Mouse (Mus musculus) MEL (cell line): ENCODE data around the gene Ern1.

Experiments used
- CTCF ChIP-seq, 3 experiments: IDR thresholded peaks in 2 of 3; conservative IDR thresholded peaks in 1 of 3; 2 replicates each; pipeline ENCODE4 v1.5.1; 2011 to 2012; ENCODE audit warnings: low read length in 3 of 3, low read depth in 2 of 3, mild to moderate bottlenecking in 2 of 3, improper control_type of control experiment in 1 of 3, inconsistent platforms in 1 of 3, mixed read lengths in 1 of 3, moderate library complexity in 1 of 3; ENCODE audit not compliant: control insufficient read depth in 1 of 3, insufficient read depth in 1 of 3, poor library complexity in 1 of 3, severe bottlenecking in 1 of 3
- GATA1 ChIP-seq: IDR thresholded peaks from 2 replicates; pipeline ENCODE4 v1.6.1; 2011; ENCODE audit warnings: low read depth, low read length, improper control_type of control experiment
- NELFE ChIP-seq: IDR thresholded peaks from 2 replicates; pipeline ENCODE4 v1.6.1; 2011; ENCODE audit warnings: low read depth, low read length, improper control_type of control experiment
- POLR2A ChIP-seq, 2 experiments: IDR thresholded peaks; 2 replicates each; pipeline ENCODE4 v1.6.1; 2011 to 2012; ENCODE audit warnings: low read length in 2 of 2, mild to moderate bottlenecking in 2 of 2, control low read depth in 1 of 2, improper control_type of control experiment in 1 of 2, low read depth in 1 of 2, moderate library complexity in 1 of 2; ENCODE audit not compliant: control insufficient read depth in 1 of 2, insufficient read depth in 1 of 2, poor library complexity in 1 of 2
- POLR2AphosphoS2 ChIP-seq: IDR thresholded peaks from 2 replicates; pipeline ENCODE4 v1.6.1; 2011; ENCODE audit warnings: low read length, improper control_type of control experiment

DNA sequence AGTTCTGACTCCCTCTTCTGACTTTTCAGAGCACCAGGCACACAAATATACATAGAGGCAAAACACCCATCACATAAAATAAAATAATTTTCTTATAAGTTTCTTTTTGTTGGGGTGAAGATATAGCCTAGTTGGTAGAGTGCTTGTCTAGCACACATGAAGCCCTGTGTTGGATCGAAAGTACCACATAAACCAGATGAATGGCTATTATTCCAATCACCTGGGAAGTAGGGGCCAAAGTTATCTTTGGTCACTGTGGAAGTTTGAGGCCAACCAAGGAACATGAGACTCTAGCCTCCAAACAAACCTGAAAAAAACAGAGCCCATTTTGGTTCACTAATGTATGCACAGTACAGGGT lies 22.1 kb downstream of the Ern1 start:
- TF ChIP-seq CTCF (IDR thresholded peaks at IDR 0.05 in 2 of 3, conservative IDR thresholded peaks at IDR 0.05 in 1 of 3; ENCODE audit: control insufficient read depth in 1 of 3, insufficient read depth in 1 of 3, low read depth in 2 of 3, low read length in 3 of 3, poor library complexity in 1 of 3, severe bottlenecking in 1 of 3) (no peak), GATA1 (no peak), POLR2A (IDR thresholded peaks at IDR 0.05; ENCODE audit: control insufficient read depth in 1 of 2, insufficient read depth in 1 of 2, low read depth in 1 of 2, low read length in 2 of 2, poor library complexity in 1 of 2) (no peak), POLR2AphosphoS2 (no peak), NELFE (no peak)
